10 mouse cellular contexts compared by ENCODE assay signal in genomic region chr6:19282682-19283333, GRCm38 (mm10).
DNase-seq lines count a peak whose midpoint lies in the region; ATAC-seq and TF ChIP-seq lines count a peak whose summit lies in the region.
"Had no signal": no experiment of that assay in that cellular context is flagged by ENCODE, and none has a peak within 500 bp of the region (broad histone marks: within the 10 kb centered on the region; RNA-seq: fewer than 3 reads in every experiment).

No protein-coding gene starts in this region.

- H3K27me3 ChIP-seq in midbrain, embryonic 15.5 days (replicated peaks) = no peaks in the 10 kb centered on the region
- H3K27me3 ChIP-seq in midbrain, embryonic 13.5 days = no peaks in the 10 kb centered on the region
- H3K27me3 ChIP-seq in stomach, postnatal 0 days (ENCODE audit: control insufficient read depth, insufficient read depth, low read length) = no peaks in the 10 kb centered on the region
- no peaks in the 10 kb centered on the region for H3K27me3 ChIP-seq in lung, postnatal 0 days (replicated peaks; ENCODE audit: insufficient read depth, low read length)

- H3K9ac ChIP-seq in midbrain, embryonic 15.5 days = no peak overlapping the region
- H3K9ac ChIP-seq in midbrain, embryonic 13.5 days (replicated peaks) = no peak overlapping the region
- no peak overlapping the region for H3K9ac ChIP-seq in stomach, postnatal 0 days (ENCODE audit: low read length)
- no peak overlapping the region for H3K9ac ChIP-seq in lung, postnatal 0 days (replicated peaks; ENCODE audit: low read depth)

- DNase-seq in cerebellum, postnatal 25 days = peak; percentile 83 to 86
- peak; percentile 62 to 77 for DNase-seq in layer of hippocampus, adult 8-10 months (ENCODE audit: low spot score in 2 of 2)
- DNase-seq in right cerebral cortex, postnatal 10 days (ENCODE audit: low spot score in 2 of 2) = peak; percentile 47 to 70
- DNase-seq in stomach, postnatal 0 days (ENCODE audit: low spot score) = no peak
- DNase-seq in lung, postnatal 0 days (ENCODE audit: low spot score) = no peak
- DNase-seq in retina, embryonic 14.5 days (ENCODE audit: low spot score) = no peak
- DNase-seq: gastrocnemius, postnatal 14 days had no signal

- TF ChIP-seq EP300 in stomach, postnatal 0 days (optimal IDR thresholded peaks at IDR 0.05) = no peak
- TF ChIP-seq EP300 in lung, postnatal 0 days (IDR thresholded peaks at IDR 0.05) = no peak

- H3K4me2 ChIP-seq in midbrain, embryonic 15.5 days = no peak overlapping the region
- no peak overlapping the region for H3K4me2 ChIP-seq in midbrain, embryonic 13.5 days (replicated peaks)
- no peak overlapping the region for H3K4me2 ChIP-seq in stomach, postnatal 0 days (replicated peaks; ENCODE audit: low read depth)
- H3K4me2 ChIP-seq in lung, postnatal 0 days (replicated peaks; ENCODE audit: low read depth, low read length) = no peak overlapping the region

- no peaks in the 10 kb centered on the region for H3K36me3 ChIP-seq in midbrain, embryonic 15.5 days (replicated peaks)
- H3K36me3 ChIP-seq in midbrain, embryonic 13.5 days = no peaks in the 10 kb centered on the region
- no peaks in the 10 kb centered on the region for H3K36me3 ChIP-seq in stomach, postnatal 0 days (ENCODE audit: control insufficient read depth, insufficient read depth, low read length)
- H3K36me3 ChIP-seq in lung, postnatal 0 days (ENCODE audit: insufficient read depth, low read length) = no peaks in the 10 kb centered on the region

- H3K27ac ChIP-seq in midbrain, embryonic 15.5 days = no peak overlapping the region
- H3K27ac ChIP-seq in midbrain, embryonic 13.5 days = no peak overlapping the region
- no peak overlapping the region for H3K27ac ChIP-seq in stomach, postnatal 0 days (replicated peaks)
- H3K27ac ChIP-seq in lung, postnatal 0 days (ENCODE audit: low read length) = no peak overlapping the region

- H3K4me1 ChIP-seq in midbrain, embryonic 15.5 days = no peaks in the 10 kb centered on the region
- H3K4me1 ChIP-seq in midbrain, embryonic 13.5 days (replicated peaks) = no peaks in the 10 kb centered on the region
- H3K4me1 ChIP-seq in stomach, postnatal 0 days (replicated peaks; ENCODE audit: control insufficient read depth, insufficient read depth) = no peaks in the 10 kb centered on the region
- H3K4me1 ChIP-seq in lung, postnatal 0 days (ENCODE audit: insufficient read depth, low read depth, low read length) = no peaks in the 10 kb centered on the region

- H3K4me3 ChIP-seq in midbrain, embryonic 15.5 days = no peak overlapping the region
- H3K4me3 ChIP-seq in midbrain, embryonic 13.5 days (replicated peaks) = no peak overlapping the region
- no peak overlapping the region for H3K4me3 ChIP-seq in stomach, postnatal 0 days (ENCODE audit: low read depth, low read length)
- H3K4me3 ChIP-seq in lung, postnatal 0 days (ENCODE audit: low read depth, low read length) = no peak overlapping the region

- no peaks in the 10 kb centered on the region for H3K9me3 ChIP-seq in midbrain, embryonic 15.5 days
- no peaks in the 10 kb centered on the region for H3K9me3 ChIP-seq in midbrain, embryonic 13.5 days
- no peaks in the 10 kb centered on the region for H3K9me3 ChIP-seq in stomach, postnatal 0 days (ENCODE audit: control insufficient read depth, low read length)
- no peaks in the 10 kb centered on the region for H3K9me3 ChIP-seq in lung, postnatal 0 days (ENCODE audit: low read length)

- TF ChIP-seq CTCF in stomach, postnatal 0 days (IDR thresholded peaks at IDR 0.05; ENCODE audit: low read depth) = no peak
- no peak for TF ChIP-seq CTCF in lung, postnatal 0 days (IDR thresholded peaks at IDR 0.05)

- 73% methylated on average over 4 of the region's 4 CpGs for WGBS in midbrain, embryonic 15.5 days
- WGBS in midbrain, embryonic 13.5 days = 77% methylated on average over 4 of the region's 4 CpGs
- WGBS in stomach, postnatal 0 days = 57% methylated on average over 4 of the region's 4 CpGs
- WGBS in lung, postnatal 0 days = 49% methylated on average over 4 of the region's 4 CpGs

- peak; percentile 78 for ATAC-seq in midbrain, embryonic 15.5 days (replicated peaks)
- ATAC-seq in midbrain, embryonic 13.5 days = no peak
- ATAC-seq in stomach, postnatal 0 days (ENCODE audit: low FRiP score, low TSS enrichment) = no peak
- no peak for ATAC-seq in lung, postnatal 0 days
- ATAC-seq: inflammation-experienced regulatory T-cells, adult 6 months had no signal

Comparison
In these comparisons a context has a peak if more than half of its experiments do, and no peak if none do; other contexts are left out.
1. DNase-seq: peak in cerebellum, postnatal 25 days (2 of 2), layer of hippocampus, adult 8-10 months (2 of 2) and right cerebral cortex, postnatal 10 days (2 of 2); none in stomach, postnatal 0 days (single experiment), lung, postnatal 0 days (single experiment) and retina, embryonic 14.5 days (single experiment).